8 mouse cellular contexts compared by ENCODE assay signal in the genomic region with DNA sequence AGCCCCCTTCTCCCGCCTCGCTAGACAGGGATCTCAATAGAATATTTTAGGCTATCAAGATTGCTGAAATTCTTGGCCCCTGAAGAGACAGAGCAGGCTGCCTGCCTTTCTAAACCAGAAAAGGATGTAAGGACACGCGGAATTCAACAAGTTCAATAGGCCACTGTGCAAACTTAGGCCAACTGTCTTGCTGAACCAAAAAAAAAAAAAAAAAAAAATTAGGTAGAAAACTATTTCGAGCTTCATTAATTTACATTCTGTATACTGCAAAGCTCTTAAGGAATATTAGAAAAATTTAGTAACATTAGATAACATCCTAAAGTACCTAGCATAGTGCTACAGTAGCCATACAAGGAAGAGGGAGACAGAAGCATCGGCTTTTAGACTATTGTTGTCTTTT.
DNase-seq lines count a peak whose midpoint lies in the region; ATAC-seq and TF ChIP-seq lines count a peak whose summit lies in the region.

No protein-coding gene starts in this region.

- peak overlapping the region; percentile 97 for H3K27ac ChIP-seq in lung, embryonic 16.5 days (ENCODE audit: low read length)
- H3K27ac ChIP-seq in forebrain, embryonic 13.5 days = 0 out of 2 replicates have a peak overlapping the region, but pooled peaks have one; percentile 80
- peak overlapping the region; percentile 88 for H3K27ac ChIP-seq in limb, embryonic 14.5 days (replicated peaks; ENCODE audit: low read depth, low read length)
- H3K27ac ChIP-seq in small intestine, adult 2 months (ENCODE audit: insufficient read depth, low read depth, low read length) = peak overlapping the region; percentile 78

- no peak for TF ChIP-seq CTCF in small intestine, adult 2 months (IDR thresholded peaks at IDR 0.05; ENCODE audit: extremely low read depth, insufficient read length, insufficient replicate concordance, low read depth, low read length)

- TF ChIP-seq POLR2A in limb, embryonic 14.5 days (IDR thresholded peaks at IDR 0.05; ENCODE audit: borderline replicate concordance, extremely low read depth, insufficient read depth, insufficient read length) = no peak
- TF ChIP-seq POLR2A in small intestine, adult 2 months (IDR thresholded peaks at IDR 0.05; ENCODE audit: low read depth, low read length) = no peak

- H3K4me3 ChIP-seq in lung, embryonic 16.5 days (ENCODE audit: low read length) = peak overlapping the region; percentile 92
- H3K4me3 ChIP-seq in forebrain, embryonic 13.5 days = peak overlapping the region; percentile 87
- peak overlapping the region; percentile 84 for H3K4me3 ChIP-seq in limb, embryonic 14.5 days (replicated peaks; ENCODE audit: low read length)
- no peak overlapping the region for H3K4me3 ChIP-seq in small intestine, adult 2 months (ENCODE audit: low read depth, low read length)

- ATAC-seq in lung, embryonic 16.5 days (ENCODE audit: low read depth) = no peak
- ATAC-seq in forebrain, embryonic 13.5 days = no peak; the same call in 1 of the 2 replicates
- no peak for ATAC-seq in limb, embryonic 14.5 days (ENCODE audit: low FRiP score, low read depth)

- H3K4me1 ChIP-seq in lung, embryonic 16.5 days (replicated peaks; ENCODE audit: control insufficient read depth, insufficient read depth, low read length) = peaks cover 24% of the 10 kb centered on the region
- peaks cover 36% of the 10 kb centered on the region for H3K4me1 ChIP-seq in forebrain, embryonic 13.5 days
- peaks cover 13% of the 10 kb centered on the region for H3K4me1 ChIP-seq in limb, embryonic 14.5 days (ENCODE audit: control insufficient read depth, insufficient read depth, low read length)
- peaks cover 4% of the 10 kb centered on the region; the same call in 1 of the 2 replicates for H3K4me1 ChIP-seq in small intestine, adult 2 months (ENCODE audit: control insufficient read depth, insufficient read depth, insufficient read length, low read length)

- no peak for DNase-seq in lung, adult 18-20 months
- DNase-seq in limb, embryonic 14.5 days (ENCODE audit: low spot score) = no peak
- DNase-seq in adrenal gland, adult 18-20 months (ENCODE audit: low spot score in 2 of 2) = no peak
- DNase-seq in layer of hippocampus, postnatal 14 days (ENCODE audit: low spot score in 2 of 2) = no peak
- no peak for DNase-seq in right cerebral cortex, postnatal 10 days (ENCODE audit: low spot score in 2 of 2)

- H3K9ac ChIP-seq in lung, embryonic 16.5 days (ENCODE audit: low read length) = peak overlapping the region; percentile 50
- peak overlapping the region; percentile 83 for H3K9ac ChIP-seq in forebrain, embryonic 13.5 days
- H3K9ac ChIP-seq in limb, embryonic 14.5 days (ENCODE audit: low read depth, low read length, severe bottlenecking) = peak overlapping the region; percentile 89

- no peaks in the 10 kb centered on the region for H3K36me3 ChIP-seq in lung, embryonic 16.5 days (ENCODE audit: control insufficient read depth, insufficient read depth, low read length)
- no peaks in the 10 kb centered on the region for H3K36me3 ChIP-seq in forebrain, embryonic 13.5 days (ENCODE audit: poor library complexity, severe bottlenecking)
- H3K36me3 ChIP-seq in limb, embryonic 14.5 days (ENCODE audit: control insufficient read depth, insufficient read depth, low read length) = no peaks in the 10 kb centered on the region
- H3K36me3 ChIP-seq in small intestine, adult 2 months (ENCODE audit: control insufficient read depth, insufficient read depth, low read length) = no peaks in the 10 kb centered on the region

- WGBS in lung, embryonic 16.5 days = 28% methylated on average over 6 of the region's 6 CpGs
- WGBS in forebrain, embryonic 13.5 days = 40% methylated on average over 6 of the region's 6 CpGs
- WGBS in limb, embryonic 14.5 days = 59% methylated on average over 6 of the region's 6 CpGs
- WGBS in small intestine, adult 2 months = 54% methylated on average over 6 of the region's 6 CpGs

- H3K4me2 ChIP-seq in lung, embryonic 16.5 days (ENCODE audit: low read depth, low read length) = peak overlapping the region; percentile 58
- H3K4me2 ChIP-seq in forebrain, embryonic 13.5 days = peak overlapping the region; percentile 81
- peak overlapping the region; percentile 71 for H3K4me2 ChIP-seq in limb, embryonic 14.5 days (replicated peaks; ENCODE audit: low read depth, low read length, severe bottlenecking)

- H3K9me3 ChIP-seq in lung, embryonic 16.5 days (ENCODE audit: control insufficient read depth, low read length) = no peaks in the 10 kb centered on the region
- H3K9me3 ChIP-seq in forebrain, embryonic 13.5 days (replicated peaks) = no peaks in the 10 kb centered on the region
- H3K9me3 ChIP-seq in limb, embryonic 14.5 days (ENCODE audit: control insufficient read depth, low read length) = no peaks in the 10 kb centered on the region

- no peaks in the 10 kb centered on the region for H3K27me3 ChIP-seq in lung, embryonic 16.5 days (ENCODE audit: control insufficient read depth, insufficient read depth, low read depth, low read length)
- H3K27me3 ChIP-seq in forebrain, embryonic 13.5 days = no peaks in the 10 kb centered on the region
- no peaks in the 10 kb centered on the region for H3K27me3 ChIP-seq in limb, embryonic 14.5 days (ENCODE audit: control insufficient read depth, insufficient read depth, low read length)
- H3K27me3 ChIP-seq in small intestine, adult 2 months (ENCODE audit: control insufficient read depth, insufficient read depth, low read length) = no peaks in the 10 kb centered on the region
